Mouse (Mus musculus): ENCODE results near the gene Plxna2.

Plxna2 gene

GRCm38 (mm10) chr1:194714138-194715031 is 96.4 kb downstream of the Plxna2 start:
- DNase-seq (ENCODE audit: low spot score) = no peak

DNA sequence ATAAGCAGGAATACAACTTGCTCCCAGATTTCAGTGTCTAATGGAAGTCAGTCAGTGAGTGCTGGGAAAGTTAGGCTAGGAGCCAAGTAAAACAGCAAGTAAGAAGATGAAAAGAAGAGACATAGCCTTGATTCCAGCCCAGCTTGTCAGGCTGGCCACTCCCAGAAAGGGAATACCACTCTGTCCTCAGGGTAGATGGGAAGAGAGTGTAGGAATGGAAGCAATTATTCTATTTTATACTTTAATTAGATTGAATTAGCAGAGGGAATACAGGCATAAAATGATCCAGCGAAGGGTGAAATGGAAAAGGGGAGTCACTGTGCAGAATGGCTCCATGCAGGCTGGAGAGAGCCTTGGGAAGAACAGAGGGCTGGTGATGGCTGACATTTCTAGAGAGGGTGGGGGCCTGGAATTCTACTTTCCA is 99.4 kb downstream of the Plxna2 start:
- no peak for DNase-seq (ENCODE audit: low spot score)

- no peak for DNase-seq (ENCODE audit: low spot score)
Measured at GRCm38 (mm10) chr1:194720406-194720805, 102.4 kb downstream of the Plxna2 start.

- no peak for DNase-seq (ENCODE audit: low spot score)
Measured at GRCm38 (mm10) chr1:194721260-194721659, 103.2 kb downstream of the Plxna2 start.

DNA sequence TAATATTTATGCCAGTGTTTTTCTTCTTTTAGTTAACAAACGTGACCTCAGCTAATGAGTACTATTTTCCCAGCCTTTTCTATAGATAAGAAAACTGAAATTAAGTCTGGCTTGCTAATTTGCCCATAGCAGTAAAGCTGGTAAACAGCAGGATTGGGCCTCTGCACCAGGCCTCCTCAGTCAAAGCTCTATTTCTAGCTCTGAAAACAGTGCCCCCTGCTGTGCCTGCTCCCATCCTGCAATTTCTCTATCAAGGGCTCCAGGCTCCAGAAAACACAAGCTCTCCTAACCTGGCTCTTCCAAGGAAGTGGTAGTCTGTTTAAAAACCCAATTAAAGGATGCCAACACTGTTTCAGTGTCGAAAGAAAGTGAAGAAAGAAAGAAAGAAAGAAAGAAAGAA is 104.3 kb downstream of the Plxna2 start:
- DNase-seq (ENCODE audit: low spot score) = peak; percentile 77

- no peak for DNase-seq (ENCODE audit: low spot score)
Measured at GRCm38 (mm10) chr1:194734836-194735235, 116.8 kb downstream of the Plxna2 start.

DNA sequence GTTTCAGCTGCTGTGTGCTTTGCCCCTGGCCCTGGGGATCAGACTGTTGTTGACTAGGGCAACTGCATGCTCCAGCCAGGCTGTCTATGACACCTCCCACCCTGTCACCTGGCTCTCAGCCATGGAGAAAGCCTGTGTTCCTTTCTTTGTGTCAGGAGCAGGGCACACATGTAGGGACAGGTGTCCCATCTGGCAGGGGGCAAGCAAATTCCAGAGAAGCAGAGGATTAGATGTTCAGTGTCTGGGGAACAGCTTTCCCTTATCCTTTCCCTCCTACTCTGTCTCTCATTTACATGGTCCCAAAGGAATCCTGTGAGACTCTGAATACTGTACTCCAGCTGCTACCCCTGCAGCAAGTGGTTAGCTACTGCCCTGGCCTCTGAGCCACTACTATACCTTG is 121.9 kb downstream of the Plxna2 start:
- no peak for DNase-seq (ENCODE audit: low spot score)

GRCm38 (mm10) chr1:194742901-194743422 is 124.9 kb downstream of the Plxna2 start:
- no peak for DNase-seq (ENCODE audit: low spot score)

DNA sequence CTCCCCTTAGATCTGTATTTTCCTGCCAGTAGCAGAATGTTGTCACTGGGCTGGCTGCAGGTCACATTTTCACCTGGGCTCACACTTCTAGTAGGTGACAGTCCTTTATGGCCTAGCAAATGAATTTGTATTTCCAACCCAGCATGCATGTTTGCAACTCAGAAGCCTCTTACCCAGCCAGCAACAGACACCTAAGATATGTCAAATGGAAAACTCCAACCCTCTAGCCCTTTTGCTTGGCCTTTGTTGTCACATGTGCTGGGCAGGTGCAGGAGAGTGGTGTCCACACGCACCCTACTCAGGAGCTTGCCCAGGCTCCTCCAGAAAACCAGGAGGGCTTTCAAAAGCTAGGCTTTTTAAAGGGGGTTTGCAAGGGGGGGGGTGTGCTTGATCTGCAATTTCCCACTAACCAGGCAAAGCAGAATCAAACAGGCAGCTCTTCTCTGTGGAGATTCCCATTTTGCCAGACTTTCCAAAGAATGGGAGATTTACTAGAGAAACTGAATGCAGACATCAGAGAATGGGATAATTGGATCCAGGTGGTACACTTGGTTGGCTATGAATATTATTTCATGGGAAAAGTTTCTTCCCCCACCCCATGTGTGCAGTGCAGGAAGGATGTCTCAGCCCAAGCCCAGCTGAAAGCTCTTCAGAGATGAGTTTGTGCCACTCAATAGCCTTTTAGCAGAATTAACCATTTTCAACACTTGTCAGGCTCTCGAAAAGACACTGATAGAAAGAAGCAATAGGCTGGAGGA is 127.3 kb downstream of the Plxna2 start:
- DNase-seq (ENCODE audit: low spot score) = no peak

GRCm38 (mm10) chr1:194746332-194747249 is 128.6 kb downstream of the Plxna2 start:
- peak; percentile 87 for DNase-seq (ENCODE audit: low spot score)

GRCm38 (mm10) chr1:194747258-194747657 is 129.2 kb downstream of the Plxna2 start:
- DNase-seq (ENCODE audit: low spot score) = no peak

GRCm38 (mm10) chr1:194753168-194753567 is 135.2 kb downstream of the Plxna2 start:
- DNase-seq (ENCODE audit: low spot score) = peak; percentile 72

GRCm38 (mm10) chr1:194756001-194756400 is 138.0 kb downstream of the Plxna2 start:
- no peak for DNase-seq (ENCODE audit: low spot score)

DNA sequence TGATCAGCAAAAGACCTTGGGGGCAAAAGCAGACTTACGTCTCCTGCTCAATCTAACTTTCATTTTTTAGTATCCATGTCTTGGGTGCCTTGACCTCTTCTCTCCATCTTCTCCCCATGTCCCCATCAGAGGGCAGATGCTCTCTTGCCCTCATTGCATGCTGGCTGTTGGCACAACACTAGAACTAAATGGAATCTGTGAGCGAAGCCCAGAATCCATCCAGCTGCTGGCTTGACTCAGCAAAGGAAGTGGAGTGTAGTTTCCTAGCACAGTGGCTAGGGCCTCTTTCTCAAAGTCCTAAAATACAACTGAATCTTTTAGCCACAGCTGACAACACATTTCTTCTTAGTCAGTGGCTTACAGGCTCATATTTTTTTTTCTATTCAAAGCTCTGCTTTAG is 138.4 kb downstream of the Plxna2 start:
- no peak for DNase-seq (ENCODE audit: low spot score)

DNA sequence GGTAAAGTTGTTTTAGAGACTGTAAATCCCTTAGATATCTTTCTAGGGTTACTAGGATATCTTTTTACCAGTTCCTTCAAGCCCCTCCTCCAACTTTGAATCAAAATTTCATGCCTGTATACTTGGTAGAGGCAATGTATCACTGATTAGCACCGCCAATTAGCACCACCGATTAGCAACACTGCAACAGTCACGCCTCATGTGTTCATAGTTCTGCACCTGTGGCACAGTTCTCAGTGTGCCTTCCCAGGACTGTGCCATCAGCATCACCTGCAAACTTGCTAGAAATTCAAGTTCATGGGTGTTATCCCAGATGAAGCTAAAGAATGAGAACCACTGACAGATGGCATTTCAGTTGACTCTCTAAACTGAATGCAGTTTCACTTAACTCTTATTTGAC is 138.8 kb downstream of the Plxna2 start:
- DNase-seq (ENCODE audit: low spot score) = no peak

DNA sequence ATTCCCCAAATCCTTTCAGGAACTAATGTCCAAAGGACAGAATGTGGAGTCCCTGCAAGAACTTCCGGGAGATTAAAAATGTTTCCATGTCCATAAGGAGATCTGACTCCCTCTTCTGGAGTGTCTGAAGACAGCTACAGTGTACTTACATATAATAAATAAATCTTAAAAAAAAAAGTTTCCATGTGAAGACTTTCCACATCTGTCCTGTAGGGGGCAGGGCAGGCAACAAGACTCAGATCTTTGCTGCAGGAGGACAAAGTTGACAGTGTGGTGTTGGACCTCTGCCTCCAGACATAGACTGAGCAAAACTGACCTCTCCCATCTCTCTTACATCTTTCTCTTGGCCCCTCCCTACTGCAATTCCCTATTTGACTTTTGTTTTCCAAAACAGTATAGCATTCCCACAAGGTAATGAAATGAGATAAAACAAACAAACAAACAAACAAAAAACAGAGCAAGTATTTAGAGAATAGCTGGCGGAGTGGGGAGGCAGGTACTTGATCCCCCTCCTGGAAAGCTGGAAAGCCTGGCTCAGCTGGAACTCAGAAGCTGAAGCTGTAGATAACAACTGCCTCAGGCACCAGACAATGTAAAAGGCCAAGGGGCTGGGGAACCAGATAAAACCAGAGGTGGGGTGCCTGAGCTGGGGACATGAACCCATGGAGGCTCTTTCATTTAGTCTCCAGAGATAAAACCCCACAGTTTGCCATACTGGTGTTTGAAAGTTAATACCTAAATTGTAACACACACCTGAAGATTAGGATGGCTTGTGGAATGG is 143.6 kb downstream of the Plxna2 start:
- peak; percentile 52 for DNase-seq (ENCODE audit: low spot score)

- DNase-seq (ENCODE audit: low spot score) = no peak
Measured at GRCm38 (mm10) chr1:194762896-194763295, 144.9 kb downstream of the Plxna2 start.

- no peak for DNase-seq (ENCODE audit: low spot score)
Measured at GRCm38 (mm10) chr1:194764951-194765350, 146.9 kb downstream of the Plxna2 start.

DNA sequence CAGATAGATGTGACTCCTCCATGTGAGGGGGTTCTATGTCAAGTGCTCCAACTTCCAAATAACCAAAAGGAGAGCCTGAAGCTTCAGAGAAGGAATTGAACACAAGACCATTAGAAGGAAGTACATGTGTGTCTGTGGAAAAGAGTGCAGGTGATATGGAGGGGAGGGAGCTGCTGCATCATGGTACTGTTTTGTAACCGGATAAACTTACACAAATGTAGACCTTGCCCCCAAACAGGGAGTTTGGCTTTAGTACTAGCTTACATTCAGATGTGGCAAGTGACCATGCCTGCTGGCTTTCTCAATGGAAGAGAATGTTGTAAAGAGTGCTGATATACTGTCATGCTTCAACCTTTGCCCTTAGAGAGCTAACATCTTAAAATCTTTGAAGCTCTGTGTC is 150.8 kb downstream of the Plxna2 start:
- DNase-seq (ENCODE audit: low spot score) = no peak

- no peak for DNase-seq (ENCODE audit: low spot score)
Measured at GRCm38 (mm10) chr1:194772053-194772452, 154.0 kb downstream of the Plxna2 start.

DNA sequence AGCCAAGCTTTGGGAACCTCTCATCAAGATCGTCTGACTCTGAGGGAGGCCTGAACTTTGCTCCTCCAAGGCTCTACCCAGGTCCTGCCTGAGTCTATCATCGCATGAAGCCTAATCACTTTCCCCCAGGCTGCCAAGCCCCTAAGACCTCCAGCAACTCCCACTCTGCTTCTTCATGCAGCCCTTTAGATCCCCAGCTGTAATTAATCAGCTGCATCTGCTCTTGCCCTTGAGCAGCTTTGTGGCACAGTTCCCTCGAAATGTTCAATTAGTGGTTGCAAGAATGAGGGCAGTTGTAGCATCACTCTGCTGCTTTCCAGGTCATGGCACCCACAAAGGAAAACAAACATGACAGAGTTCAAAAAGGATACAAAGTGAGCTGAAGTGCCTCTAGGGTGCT is 155.9 kb downstream of the Plxna2 start:
- DNase-seq (ENCODE audit: low spot score) = no peak

All from testis, postnatal 10 days (tissue).